8 mouse cellular contexts compared by ENCODE assay signal in the genomic region with DNA sequence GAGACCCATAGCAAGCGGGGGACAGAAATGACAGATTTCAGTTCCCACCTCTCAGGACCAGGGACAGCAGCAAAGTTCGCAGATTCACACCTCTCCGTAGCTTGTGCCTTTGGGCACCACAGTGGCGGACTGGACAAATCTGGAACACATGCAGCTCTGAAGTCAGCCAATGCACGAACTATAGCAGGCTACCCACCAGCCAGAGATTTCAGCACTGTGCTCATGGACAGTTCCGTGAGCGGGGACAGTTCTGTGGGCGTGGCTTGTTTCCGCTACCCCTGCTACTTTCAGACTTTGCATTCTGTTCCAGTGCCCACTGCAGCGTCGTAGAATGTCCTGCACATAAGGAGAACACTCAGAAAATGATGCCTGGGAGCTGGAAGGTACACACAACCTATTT. TPM values are rescaled to one million over a fixed set of nuclear protein-coding genes. Genes with fewer than 3 reads are reported as not detected.
DNase-seq lines count a peak whose midpoint lies in the region; ATAC-seq and TF ChIP-seq lines count a peak whose summit lies in the region.

No protein-coding gene starts in this region.

- TF ChIP-seq RAD21 in MEL (IDR thresholded peaks at IDR 0.05; ENCODE audit: low read depth, low read length) = no peak

- 23% methylated on average over 11 of the region's 11 CpGs for WGBS in hindbrain, embryonic 11.5 days
- WGBS in hindbrain, embryonic 16.5 days = 23% methylated on average over 11 of the region's 11 CpGs
- 23% methylated on average over 11 of the region's 11 CpGs for WGBS in liver, embryonic 11.5 days

- no peaks in the 10 kb centered on the region for H3K27me3 ChIP-seq in hindbrain, embryonic 11.5 days (ENCODE audit: control insufficient read depth, insufficient read depth, low read length)
- H3K27me3 ChIP-seq in hindbrain, embryonic 16.5 days (replicated peaks; ENCODE audit: control insufficient read depth, insufficient read depth, low read length) = 0 out of 2 replicates have a peak, but pooled peaks cover 2% of the 10 kb centered on the region
- no peaks in the 10 kb centered on the region for H3K27me3 ChIP-seq in MEL (ENCODE audit: control insufficient read depth in 1 of 2, insufficient read depth in 2 of 2, low read length in 2 of 2)
- H3K27me3 ChIP-seq in liver, embryonic 11.5 days (replicated peaks; ENCODE audit: control insufficient read depth, insufficient read depth, low read length) = no peaks in the 10 kb centered on the region

- no peaks in the 10 kb centered on the region for H3K4me1 ChIP-seq in hindbrain, embryonic 11.5 days (replicated peaks; ENCODE audit: control insufficient read depth, insufficient read depth, low read length)
- H3K4me1 ChIP-seq in hindbrain, embryonic 16.5 days (ENCODE audit: control insufficient read depth, insufficient read depth, low read depth, low read length) = peaks cover 5% of the 10 kb centered on the region; the same call in 1 of the 2 replicates
- no peaks in the 10 kb centered on the region for H3K4me1 ChIP-seq in MEL (ENCODE audit: control insufficient read depth in 1 of 2, insufficient read depth in 2 of 2, low read length in 2 of 2)
- H3K4me1 ChIP-seq in liver, embryonic 11.5 days (replicated peaks; ENCODE audit: control insufficient read depth, insufficient read depth, low read length) = no peaks in the 10 kb centered on the region

- TF ChIP-seq CTCF in MEL (IDR thresholded peaks at IDR 0.05 in 2 of 3, conservative IDR thresholded peaks at IDR 0.05 in 1 of 3; ENCODE audit: control insufficient read depth in 1 of 3, insufficient read depth in 1 of 3, low read depth in 2 of 3, low read length in 3 of 3, poor library complexity in 1 of 3, severe bottlenecking in 1 of 3) = no peak

- no peak for TF ChIP-seq EP300 in MEL (IDR thresholded peaks at IDR 0.05; ENCODE audit: low read depth in 1 of 2, low read length in 2 of 2)

- H3K4me2 ChIP-seq in hindbrain, embryonic 11.5 days (replicated peaks; ENCODE audit: low read depth, low read length) = no peak overlapping the region
- H3K4me2 ChIP-seq in hindbrain, embryonic 16.5 days (ENCODE audit: low read length) = no peak overlapping the region
- no peak overlapping the region for H3K4me2 ChIP-seq in liver, embryonic 11.5 days

- no peak for ATAC-seq in hindbrain, embryonic 11.5 days (ENCODE audit: low FRiP score)
- no peak for ATAC-seq in hindbrain, embryonic 16.5 days
- peak; percentile 72 for ATAC-seq in common myeloid progenitor, adult 5-6 weeks (replicated peaks; ENCODE audit: low read depth, poor library complexity, severe bottlenecking)
- no peak for ATAC-seq in liver, embryonic 11.5 days (replicated peaks; ENCODE audit: low FRiP score)

- no peak overlapping the region for H3K4me3 ChIP-seq in hindbrain, embryonic 11.5 days (ENCODE audit: low read depth, low read length)
- H3K4me3 ChIP-seq in hindbrain, embryonic 16.5 days (ENCODE audit: low read length) = no peak overlapping the region
- H3K4me3 ChIP-seq in MEL (ENCODE audit: control insufficient read depth in 1 of 2, insufficient read depth in 1 of 2, low read depth in 2 of 2, low read length in 2 of 2) = no peak overlapping the region
- no peak overlapping the region for H3K4me3 ChIP-seq in liver, embryonic 11.5 days (ENCODE audit: low read depth, low read length)

- H3K36me3 ChIP-seq in hindbrain, embryonic 11.5 days (ENCODE audit: control insufficient read depth, insufficient read depth, low read length) = no peaks in the 10 kb centered on the region
- no peaks in the 10 kb centered on the region for H3K36me3 ChIP-seq in hindbrain, embryonic 16.5 days (ENCODE audit: control insufficient read depth, insufficient read depth, low read length)
- H3K36me3 ChIP-seq in MEL (ENCODE audit: control insufficient read depth in 1 of 2, insufficient read depth in 2 of 2, low read length in 2 of 2) = no peaks in the 10 kb centered on the region
- no peaks in the 10 kb centered on the region for H3K36me3 ChIP-seq in liver, embryonic 11.5 days (ENCODE audit: control insufficient read depth, insufficient read depth, low read length)

- no peaks in the 10 kb centered on the region for H3K79me2 ChIP-seq in MEL (ENCODE audit: control insufficient read depth, insufficient read depth, low read length, poor library complexity)

- no peak for TF ChIP-seq POLR2A in MEL (IDR thresholded peaks at IDR 0.05; ENCODE audit: control insufficient read depth in 1 of 2, insufficient read depth in 1 of 2, low read depth in 1 of 2, low read length in 2 of 2, poor library complexity in 1 of 2)

- no peak overlapping the region for H3K9ac ChIP-seq in hindbrain, embryonic 11.5 days (ENCODE audit: low read depth, low read length)
- no peak overlapping the region for H3K9ac ChIP-seq in hindbrain, embryonic 16.5 days (ENCODE audit: low read depth, low read length)
- no peak overlapping the region for H3K9ac ChIP-seq in MEL (ENCODE audit: control insufficient read depth, low read depth, low read length, poor library complexity, severe bottlenecking)
- H3K9ac ChIP-seq in liver, embryonic 11.5 days (ENCODE audit: low read depth, low read length) = no peak overlapping the region

- peak; percentile 74 for DNase-seq in hindbrain, embryonic 11.5 days (ENCODE audit: low spot score)
- peak; percentile 8 for DNase-seq in MEL (ENCODE audit: low read depth, low spot score)
- peak; percentile 56 for DNase-seq in liver, embryonic 11.5 days (ENCODE audit: low spot score)
- no peak for DNase-seq in cerebellum, adult 18-20 months
- DNase-seq in frontal cortex, postnatal 14 days (ENCODE audit: low spot score in 2 of 2) = no peak
- DNase-seq in right cerebral cortex, adult 2 months (ENCODE audit: low spot score in 2 of 2) = no peak

- no peak overlapping the region for H3K27ac ChIP-seq in hindbrain, embryonic 11.5 days (ENCODE audit: low read depth, low read length)
- no peak overlapping the region for H3K27ac ChIP-seq in hindbrain, embryonic 16.5 days (ENCODE audit: low read depth, low read length)
- no peak overlapping the region for H3K27ac ChIP-seq in MEL (ENCODE audit: control insufficient read depth, low read depth, low read length)
- H3K27ac ChIP-seq in liver, embryonic 11.5 days (ENCODE audit: low read depth, low read length) = no peak overlapping the region

- no peaks in the 10 kb centered on the region for H3K9me3 ChIP-seq in hindbrain, embryonic 11.5 days (ENCODE audit: control insufficient read depth, low read length)
- no peaks in the 10 kb centered on the region for H3K9me3 ChIP-seq in hindbrain, embryonic 16.5 days (ENCODE audit: control insufficient read depth, low read length)
- H3K9me3 ChIP-seq in MEL (replicated peaks; ENCODE audit: insufficient read depth, low read length) = no peaks in the 10 kb centered on the region
- no peaks in the 10 kb centered on the region for H3K9me3 ChIP-seq in liver, embryonic 11.5 days (ENCODE audit: control insufficient read depth, low read length)

TF ChIP-seq in MEL, 35 proteins besides CTCF, POLR2A, EP300 and RAD21:
- TF ChIP-seq ETS1 (IDR thresholded peaks at IDR 0.05; ENCODE audit: low read depth, low read length) (no peak), SIN3A (IDR thresholded peaks at IDR 0.05; ENCODE audit: low read length) (no peak), POLR2AphosphoS5 (IDR thresholded peaks at IDR 0.05; ENCODE audit: borderline replicate concordance, low read depth, low read length) (no peak)

RNA-seq across cellular contexts. Expression of a gene that starts 49.5 kb away (rescaled TPM):
- 112 and 115 TPM in 2 replicates for polyA plus RNA-seq in hindbrain, embryonic 11.5 days (2014; fragmentation: Nextera tagmentation; extraction: Ambion mirVana)
- 53.5 and 55.5 TPM in 2 replicates for polyA plus RNA-seq in hindbrain, embryonic 16.5 days (2015; fragmentation: Nextera tagmentation; extraction: Ambion mirVana)
- total RNA-seq in MEL (2012; rRNA removed) = 42.2 and 48.0 TPM in 2 replicates
- 10 to 100 TPM in 1 of 2 experiments, not detected in 1; 72.8 TPM for polyA plus RNA-seq in MEL (2012; ENCODE audit: insufficient read depth in 1 of 2, insufficient read length in 2 of 2, low read depth in 1 of 2, low replicate concordance in 2 of 2, missing spikeins in 1 of 2)
- 49.7 and 53.8 TPM in 2 replicates for total RNA-seq in common myeloid progenitor, adult 5-6 weeks (2017)
- polyA plus RNA-seq in liver, embryonic 11.5 days (2014; fragmentation: Nextera tagmentation; extraction: Ambion mirVana) = 90.4 and 91.4 TPM in 2 replicates

Comparison
In these comparisons a context has a peak if more than half of its experiments do, and no peak if none do; other contexts are left out.
1. DNase-seq: peak in hindbrain, embryonic 11.5 days (single experiment), MEL (single experiment) and liver, embryonic 11.5 days (single experiment); none in cerebellum, adult 18-20 months (0 of 2), frontal cortex, postnatal 14 days (0 of 2) and right cerebral cortex, adult 2 months (0 of 2).